Mouse (Mus musculus): ENCODE data around the gene Olfr263. TPM values are rescaled to one million over a fixed set of nuclear protein-coding genes. Genes with fewer than 3 reads are reported as not detected.

Gene Olfr263
- polyA plus RNA-seq, 1 experiment from 2014 or later, result not detected

- Histone ChIP-seq H3K4me3 (peak overlapping the region; percentile 65), H3K27ac (no peak overlapping the region), H3K9me3 (replicated peaks) (no peaks in the 10 kb centered on the region), H3K27me3 (0 out of 2 replicates have a peak, but pooled peaks cover 9% of the 10 kb centered on the region), H3K4me1 (peaks cover 13% of the 10 kb centered on the region), H3K36me3 (ENCODE audit: poor library complexity, severe bottlenecking) (no peaks in the 10 kb centered on the region), H3K4me2 (peak overlapping the region; percentile 93), H3K9ac (peak overlapping the region; percentile 59)
- under 1% methylated on average over 16 of the region's 16 CpGs for WGBS
- peak; percentile 34 for ATAC-seq
Observed at GRCm38 (mm10) chr13:21160041-21160511, 30.6 kb downstream of the Olfr263 start.

GRCm38 (mm10) chr13:21160657-21161590 lies 31.5 kb downstream of the Olfr263 start:
- peaks cover 13% of the 10 kb centered on the region for H3K4me1 ChIP-seq
- H3K27ac ChIP-seq, result no peak overlapping the region
- H3K9me3 ChIP-seq (replicated peaks), result no peaks in the 10 kb centered on the region
- 0 out of 2 replicates have a peak, but pooled peaks cover 9% of the 10 kb centered on the region for H3K27me3 ChIP-seq
- H3K4me3 ChIP-seq, result peak overlapping the region; percentile 65
- H3K9ac ChIP-seq, result peak overlapping the region; percentile 59; the same call in 1 of the 2 replicates
- H3K36me3 ChIP-seq (ENCODE audit: poor library complexity, severe bottlenecking), result no peaks in the 10 kb centered on the region
- peak; percentile 91 for ATAC-seq
- under 1% methylated on average over 32 of the region's 32 CpGs for WGBS
- peak overlapping the region; percentile 93 for H3K4me2 ChIP-seq

- Histone ChIP-seq H3K9me3 (replicated peaks) (no peaks in the 10 kb centered on the region), H3K36me3 (ENCODE audit: poor library complexity, severe bottlenecking) (no peaks in the 10 kb centered on the region), H3K4me1 (peaks cover 13% of the 10 kb centered on the region), H3K4me3 (peak overlapping the region; percentile 65), H3K9ac (peak overlapping the region; percentile 34; the same call in 1 of the 2 replicates), H3K27ac (no peak overlapping the region), H3K4me2 (peak overlapping the region; percentile 93), H3K27me3 (0 out of 2 replicates have a peak, but pooled peaks cover 13% of the 10 kb centered on the region)
- 24% methylated on average over 2 of the region's 2 CpGs for WGBS
- ATAC-seq, result peak; percentile 41
Observed at GRCm38 (mm10) chr13:21161591-21161990, 32.2 kb downstream of the Olfr263 start.

GRCm38 (mm10) chr13:21162591-21162990 lies 33.2 kb downstream of the Olfr263 start:
- 48% methylated on average over 5 of the region's 5 CpGs for WGBS
- no peak overlapping the region for H3K4me3 ChIP-seq
- 0 out of 2 replicates have a peak, but pooled peaks cover 13% of the 10 kb centered on the region for H3K27me3 ChIP-seq
- H3K36me3 ChIP-seq (ENCODE audit: poor library complexity, severe bottlenecking), result no peaks in the 10 kb centered on the region
- ATAC-seq, result no peak
- H3K27ac ChIP-seq, result no peak overlapping the region
- H3K9ac ChIP-seq, result no peak overlapping the region
- H3K4me2 ChIP-seq, result 0 out of 2 replicates have a peak overlapping the region, but pooled peaks have one; percentile 4
- peaks cover 13% of the 10 kb centered on the region for H3K4me1 ChIP-seq
- no peaks in the 10 kb centered on the region for H3K9me3 ChIP-seq (replicated peaks)

GRCm38 (mm10) chr13:21166936-21167909 lies 37.8 kb downstream of the Olfr263 start:
- Histone ChIP-seq H3K4me1 (peaks cover 9% of the 10 kb centered on the region), H3K27me3 (0 out of 2 replicates have a peak, but pooled peaks cover 7% of the 10 kb centered on the region), H3K4me2 (peak overlapping the region; percentile 86), H3K4me3 (peak overlapping the region; percentile 63), H3K9me3 (replicated peaks) (no peaks in the 10 kb centered on the region), H3K9ac (peak overlapping the region; percentile 50), H3K36me3 (ENCODE audit: poor library complexity, severe bottlenecking) (no peaks in the 10 kb centered on the region), H3K27ac (no peak overlapping the region)
- under 1% methylated on average over 27 of the region's 27 CpGs for WGBS
- ATAC-seq, result peak; percentile 50

GRCm38 (mm10) chr13:21167910-21168300 lies 38.5 kb downstream of the Olfr263 start:
- Histone ChIP-seq H3K4me2 (peak overlapping the region; percentile 86), H3K4me3 (peak overlapping the region; percentile 63), H3K27ac (no peak overlapping the region), H3K9me3 (replicated peaks) (no peaks in the 10 kb centered on the region), H3K9ac (no peak overlapping the region), H3K27me3 (0 out of 2 replicates have a peak, but pooled peaks cover 7% of the 10 kb centered on the region), H3K4me1 (peaks cover 13% of the 10 kb centered on the region), H3K36me3 (ENCODE audit: poor library complexity, severe bottlenecking) (no peaks in the 10 kb centered on the region)
- 0% methylated on average over 8 of the region's 8 CpGs for WGBS
- ATAC-seq, result peak; percentile 50

- Histone ChIP-seq H3K27me3 (0 out of 2 replicates have a peak, but pooled peaks cover 7% of the 10 kb centered on the region), H3K36me3 (ENCODE audit: poor library complexity, severe bottlenecking) (no peaks in the 10 kb centered on the region), H3K27ac (peak overlapping the region; percentile 48; the same call in 1 of the 2 replicates), H3K4me1 (peaks cover 19% of the 10 kb centered on the region), H3K9me3 (replicated peaks) (no peaks in the 10 kb centered on the region), H3K4me2 (peak overlapping the region; percentile 86), H3K9ac (peak overlapping the region; percentile 66), H3K4me3 (peak overlapping the region; percentile 63)
- ATAC-seq, result no peak
- whole genome bisulfite sequencing, result under 1% methylated on average over 16 of the region's 16 CpGs
Observed at GRCm38 (mm10) chr13:21168371-21169011, 39.1 kb downstream of the Olfr263 start.

- no peak for ATAC-seq
- no peaks in the 10 kb centered on the region for H3K9me3 ChIP-seq (replicated peaks)
- peak overlapping the region; percentile 66 for H3K9ac ChIP-seq
- no peaks in the 10 kb centered on the region for H3K36me3 ChIP-seq (ENCODE audit: poor library complexity, severe bottlenecking)
- H3K27ac ChIP-seq, result no peak overlapping the region
- H3K4me3 ChIP-seq, result peak overlapping the region; percentile 63
- H3K4me1 ChIP-seq, result peaks cover 19% of the 10 kb centered on the region
- H3K27me3 ChIP-seq, result 0 out of 2 replicates have a peak, but pooled peaks cover 7% of the 10 kb centered on the region
- H3K4me2 ChIP-seq, result peak overlapping the region; percentile 86
- WGBS, result 4% methylated on average over 14 of the region's 14 CpGs
Observed at GRCm38 (mm10) chr13:21169121-21169656, 39.8 kb downstream of the Olfr263 start.

- Histone ChIP-seq H3K4me1 (peaks cover 19% of the 10 kb centered on the region), H3K9ac (no peak overlapping the region), H3K27me3 (0 out of 2 replicates have a peak, but pooled peaks cover 4% of the 10 kb centered on the region), H3K27ac (no peak overlapping the region), H3K4me2 (peak overlapping the region; percentile 86), H3K4me3 (peak overlapping the region; percentile 63), H3K36me3 (ENCODE audit: poor library complexity, severe bottlenecking) (no peaks in the 10 kb centered on the region), H3K9me3 (replicated peaks) (no peaks in the 10 kb centered on the region)
- under 1% methylated on average over 39 of the region's 39 CpGs for WGBS
- peak; percentile 84 for ATAC-seq
Observed at GRCm38 (mm10) chr13:21169657-21170430, 40.4 kb downstream of the Olfr263 start.

GRCm38 (mm10) chr13:21170431-21171155 lies 41.2 kb downstream of the Olfr263 start:
- Histone ChIP-seq H3K4me2 (peak overlapping the region; percentile 86), H3K4me1 (peaks cover 19% of the 10 kb centered on the region), H3K4me3 (peak overlapping the region; percentile 63), H3K9me3 (replicated peaks) (no peaks in the 10 kb centered on the region), H3K36me3 (ENCODE audit: poor library complexity, severe bottlenecking) (no peaks in the 10 kb centered on the region), H3K9ac (peak overlapping the region; percentile 54), H3K27me3 (0 out of 2 replicates have a peak, but pooled peaks cover 4% of the 10 kb centered on the region), H3K27ac (peak overlapping the region; percentile 40; the same call in 1 of the 2 replicates)
- no peak for ATAC-seq
- WGBS, result 31% methylated on average over 17 of the region's 17 CpGs
